Mouse (Mus musculus): ENCODE measurements around the gene Cby3. TPM values are rescaled to one million over a fixed set of nuclear protein-coding genes. Genes with fewer than 3 reads are reported as not detected.
A peak's percentile ranks its signal among the peaks of the same experiment; 100 is the strongest.
"Not testable (repeated sequence)": the region's sequence is repeated elsewhere in the genome, so short reads cannot be mapped to it uniquely, and the experiment has no call there.

The Cby3 gene
- polyA plus RNA-seq, 1 experiment from 2014 or later = 0.27 TPM

DNA sequence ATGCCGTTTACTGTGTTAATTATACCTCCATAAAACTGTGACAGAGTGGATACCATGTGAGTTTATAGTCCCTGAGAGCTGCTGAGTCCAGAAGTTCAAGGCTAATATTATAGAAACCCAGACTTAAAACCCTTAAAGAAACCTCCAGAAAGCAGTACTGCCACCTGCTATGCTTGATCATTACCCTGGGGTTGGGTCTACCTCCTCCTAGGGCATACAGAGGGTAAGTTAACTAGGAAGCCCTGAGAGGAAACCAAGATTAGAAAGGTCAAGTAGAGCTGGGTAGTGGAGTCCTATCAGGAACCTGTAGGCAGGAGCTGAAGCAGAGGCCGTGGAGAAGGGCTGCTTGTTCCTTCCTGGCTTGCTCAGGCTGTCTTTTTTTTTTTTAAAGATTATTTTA is 2.1 kb upstream of the Cby3 start:
- Histone ChIP-seq H3K9me3 (ENCODE audit: control insufficient read depth, low read length) (no peaks in the 10 kb centered on the region), H3K4me1 (replicated peaks; ENCODE audit: control insufficient read depth, insufficient read depth, low read length) (no peaks in the 10 kb centered on the region), H3K27ac (ENCODE audit: low read depth) (no peak overlapping the region), H3K4me3 (ENCODE audit: low read depth, low read length) (no peak overlapping the region), H3K4me2 (ENCODE audit: low read length) (no peak overlapping the region), H3K9ac (ENCODE audit: low read length) (no peak overlapping the region), H3K27me3 (replicated peaks; ENCODE audit: control insufficient read depth, insufficient read depth, low read length) (no peaks in the 10 kb centered on the region), H3K36me3 (ENCODE audit: control insufficient read depth, insufficient read depth, low read length) (no peaks in the 10 kb centered on the region)
- ATAC-seq (replicated peaks; ENCODE audit: low FRiP score, low TSS enrichment, low read depth) = no peak
- WGBS = 70% methylated on average over 2 of the region's 2 CpGs
- DNase-seq (ENCODE audit: low spot score) = no peak

DNA sequence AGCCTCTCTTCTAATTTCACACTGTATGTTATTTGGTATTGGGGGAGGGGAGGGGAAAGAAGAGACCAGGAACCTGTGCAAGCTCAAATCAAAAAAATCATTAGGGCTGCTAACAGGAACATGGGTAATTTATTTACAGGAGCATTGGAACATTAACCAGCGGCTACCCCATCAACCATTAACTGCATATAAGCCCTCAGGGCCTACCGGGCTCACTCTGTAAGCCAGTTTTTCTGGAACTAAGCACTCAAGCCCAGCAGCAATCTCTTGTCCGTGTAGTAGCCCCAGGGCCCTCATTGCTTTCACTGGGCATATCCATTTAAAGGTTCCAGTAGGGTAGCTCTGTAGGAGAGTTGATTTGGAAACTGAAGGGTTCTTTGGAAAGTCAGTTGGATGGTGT is 589 bp downstream of the Cby3 start:
- Histone ChIP-seq H3K4me3 (ENCODE audit: low read depth, low read length) (no peak overlapping the region), H3K4me2 (ENCODE audit: low read length) (no peak overlapping the region), H3K27me3 (replicated peaks; ENCODE audit: control insufficient read depth, insufficient read depth, low read length) (no peaks in the 10 kb centered on the region), H3K4me1 (replicated peaks; ENCODE audit: control insufficient read depth, insufficient read depth, low read length) (no peaks in the 10 kb centered on the region), H3K9me3 (ENCODE audit: control insufficient read depth, low read length) (no peaks in the 10 kb centered on the region), H3K9ac (ENCODE audit: low read length) (no peak overlapping the region), H3K36me3 (ENCODE audit: control insufficient read depth, insufficient read depth, low read length) (no peaks in the 10 kb centered on the region), H3K27ac (ENCODE audit: low read depth) (peak overlapping the region; percentile 13; the same call in 1 of the 2 replicates)
- DNase-seq (ENCODE audit: low spot score) (peak; percentile 49), ATAC-seq (replicated peaks; ENCODE audit: low FRiP score, low TSS enrichment, low read depth) (no peak)
- 54% methylated on average over 3 of the region's 3 CpGs for WGBS

DNA sequence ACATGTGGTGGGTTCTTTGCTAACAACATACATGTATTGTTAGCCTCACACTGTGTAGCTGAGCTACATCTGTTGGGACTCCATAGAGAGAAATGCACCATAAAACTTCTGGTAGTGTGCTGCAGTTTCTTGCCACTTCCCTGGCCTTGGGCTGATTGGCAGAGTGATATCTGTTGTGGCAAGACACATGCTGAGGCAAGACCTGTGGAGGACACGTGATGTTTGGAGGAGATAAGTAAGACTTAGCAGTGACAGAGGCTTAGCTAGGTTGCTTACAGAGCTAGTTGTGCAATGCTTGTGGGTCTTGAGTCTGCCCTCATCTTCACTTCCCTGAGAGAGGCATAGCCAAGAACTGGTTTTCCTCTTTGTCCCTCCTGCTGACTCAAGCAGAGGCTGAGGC is 1.1 kb downstream of the Cby3 start:
- Histone ChIP-seq H3K4me1 (replicated peaks; ENCODE audit: control insufficient read depth, insufficient read depth, low read length) (no peaks in the 10 kb centered on the region), H3K27me3 (replicated peaks; ENCODE audit: control insufficient read depth, insufficient read depth, low read length) (no peaks in the 10 kb centered on the region), H3K27ac (ENCODE audit: low read depth) (peak overlapping the region; percentile 13; the same call in 1 of the 2 replicates), H3K9me3 (ENCODE audit: control insufficient read depth, low read length) (no peaks in the 10 kb centered on the region), H3K9ac (ENCODE audit: low read length) (no peak overlapping the region), H3K36me3 (ENCODE audit: control insufficient read depth, insufficient read depth, low read length) (no peaks in the 10 kb centered on the region), H3K4me3 (ENCODE audit: low read depth, low read length) (no peak overlapping the region), H3K4me2 (ENCODE audit: low read length) (no peak overlapping the region)
- ATAC-seq (replicated peaks; ENCODE audit: low FRiP score, low TSS enrichment, low read depth) (no peak), DNase-seq (ENCODE audit: low spot score) (no peak)
- WGBS = 58% methylated on average over 1 of the region's 1 CpGs

DNA sequence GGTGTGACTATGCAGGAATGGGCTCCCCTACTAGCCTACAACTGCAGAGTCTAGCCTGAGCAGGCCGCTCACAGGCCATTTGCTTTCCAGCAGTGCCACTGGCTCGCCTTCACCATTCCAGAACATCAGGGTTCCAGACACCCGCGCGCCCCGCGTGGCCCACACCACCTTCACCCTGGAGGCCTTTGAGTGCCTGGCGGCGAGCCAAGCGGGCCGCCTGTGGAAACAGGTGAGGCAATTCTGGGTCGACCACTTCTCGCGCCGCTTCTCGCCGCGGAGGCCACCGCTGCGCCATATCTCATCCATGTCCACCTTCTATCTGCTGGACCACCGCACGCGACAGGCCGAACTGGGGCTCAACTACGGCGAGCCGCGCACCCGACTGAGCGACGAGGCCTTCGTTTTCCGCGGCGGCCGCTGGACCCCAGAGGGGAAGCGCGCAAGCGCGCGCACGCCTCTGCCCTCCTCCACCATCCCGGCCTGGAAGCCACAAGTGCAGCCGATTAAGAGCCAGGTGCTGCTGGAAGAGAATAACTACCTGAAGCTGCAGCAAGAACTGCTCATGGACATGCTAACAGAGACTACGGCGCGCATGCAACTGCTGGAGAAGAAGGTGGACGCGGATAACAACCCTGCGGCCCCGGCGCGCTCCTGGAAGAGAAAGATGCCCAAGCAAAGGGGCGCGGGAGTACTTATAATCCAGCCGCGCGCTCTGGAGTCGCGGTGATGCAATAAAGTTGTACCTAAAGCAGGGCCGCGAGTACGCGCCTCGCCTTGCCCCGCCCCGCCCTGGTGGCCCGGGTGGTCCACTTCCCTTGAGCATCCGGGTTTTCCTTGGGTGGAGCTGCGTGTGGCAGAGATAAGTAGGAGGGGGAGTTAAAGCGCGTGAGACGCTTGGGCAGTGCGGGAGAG is 4.9 kb downstream of the Cby3 start:
- Histone ChIP-seq H3K9me3 (ENCODE audit: control insufficient read depth, low read length) (no peaks in the 10 kb centered on the region), H3K36me3 (ENCODE audit: control insufficient read depth, insufficient read depth, low read length) (no peaks in the 10 kb centered on the region), H3K4me1 (replicated peaks; ENCODE audit: control insufficient read depth, insufficient read depth, low read length) (no peaks in the 10 kb centered on the region), H3K27me3 (replicated peaks; ENCODE audit: control insufficient read depth, insufficient read depth, low read length) (no peaks in the 10 kb centered on the region), H3K27ac (ENCODE audit: low read depth) (0 out of 2 replicates have a peak overlapping the region, but pooled peaks have one; percentile 22), H3K9ac (ENCODE audit: low read length) (peak overlapping the region; percentile 52), H3K4me3 (ENCODE audit: low read depth, low read length) (peak overlapping the region; percentile 57), H3K4me2 (ENCODE audit: low read length) (peak overlapping the region; percentile 90)
- 2% methylated on average over 74 of the region's 74 CpGs for WGBS
- peak; percentile 84 for DNase-seq (ENCODE audit: low spot score)
- peak; percentile 57 for ATAC-seq (replicated peaks; ENCODE audit: low FRiP score, low TSS enrichment, low read depth)

DNA sequence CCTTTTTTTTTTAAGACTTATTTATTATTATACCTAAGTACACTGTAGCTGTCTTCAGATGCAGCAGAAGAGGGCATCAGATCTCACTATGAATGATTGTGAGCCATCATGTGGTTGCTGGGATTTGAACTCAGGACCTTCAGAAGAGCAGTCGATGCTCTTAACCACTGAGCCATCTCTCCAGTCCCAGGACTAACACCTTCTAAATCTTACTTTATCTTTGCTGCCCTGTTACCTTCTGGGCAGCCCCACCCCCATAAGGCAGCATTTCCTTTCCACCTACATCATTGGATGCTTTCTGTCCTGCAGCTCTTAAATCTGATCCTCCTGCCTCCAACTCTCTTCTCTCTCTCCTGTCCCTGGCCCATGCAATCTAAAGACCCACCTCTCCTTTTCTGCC is 7.0 kb downstream of the Cby3 start:
- H3K9me3 ChIP-seq (ENCODE audit: control insufficient read depth, low read length); H3K4me3 ChIP-seq (ENCODE audit: low read depth, low read length); ATAC-seq (replicated peaks; ENCODE audit: low FRiP score, low TSS enrichment, low read depth); H3K4me1 ChIP-seq (replicated peaks; ENCODE audit: control insufficient read depth, insufficient read depth, low read length); H3K27me3 ChIP-seq (replicated peaks; ENCODE audit: control insufficient read depth, insufficient read depth, low read length); H3K36me3 ChIP-seq (ENCODE audit: control insufficient read depth, insufficient read depth, low read length); H3K4me2 ChIP-seq (ENCODE audit: low read length); H3K9ac ChIP-seq (ENCODE audit: low read length); DNase-seq (ENCODE audit: low spot score); H3K27ac ChIP-seq (ENCODE audit: low read depth): not testable (repeated sequence)
- 68% methylated on average over 1 of the region's 1 CpGs for WGBS

DNA sequence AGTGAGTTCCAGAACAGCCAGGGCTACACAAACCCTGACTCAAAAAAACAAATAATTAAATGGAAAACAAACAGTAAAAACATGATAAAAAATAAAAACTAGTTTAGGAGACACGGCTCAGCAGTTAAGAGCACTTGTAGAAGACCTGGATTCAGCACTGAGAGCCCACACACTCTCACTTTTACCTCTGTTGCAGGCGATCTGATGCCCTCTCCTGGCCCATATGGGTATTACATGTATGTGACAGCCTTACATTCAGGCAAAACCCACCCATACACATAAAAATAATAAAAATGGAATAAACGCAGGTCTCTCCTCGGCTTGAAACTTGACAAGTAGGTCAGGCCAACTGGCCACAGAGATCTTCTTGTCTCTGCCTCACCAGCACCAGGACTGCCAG is 10.3 kb downstream of the Cby3 start:
- no peak overlapping the region for H3K4me2 ChIP-seq (ENCODE audit: low read length)
- ATAC-seq (replicated peaks; ENCODE audit: low FRiP score, low TSS enrichment, low read depth) (no peak), DNase-seq (ENCODE audit: low spot score) (peak; percentile 85)
- no peaks in the 10 kb centered on the region for H3K27me3 ChIP-seq (replicated peaks; ENCODE audit: control insufficient read depth, insufficient read depth, low read length)
- WGBS = 16% methylated on average over 4 of the region's 4 CpGs
- no peaks in the 10 kb centered on the region for H3K4me1 ChIP-seq (replicated peaks; ENCODE audit: control insufficient read depth, insufficient read depth, low read length)
- H3K4me3 ChIP-seq (ENCODE audit: low read depth, low read length) = no peak overlapping the region
- no peak overlapping the region for H3K27ac ChIP-seq (ENCODE audit: low read depth)
- no peaks in the 10 kb centered on the region for H3K36me3 ChIP-seq (ENCODE audit: control insufficient read depth, insufficient read depth, low read length)
- H3K9ac ChIP-seq (ENCODE audit: low read length) = no peak overlapping the region
- H3K9me3 ChIP-seq (ENCODE audit: control insufficient read depth, low read length) = no peaks in the 10 kb centered on the region

DNA sequence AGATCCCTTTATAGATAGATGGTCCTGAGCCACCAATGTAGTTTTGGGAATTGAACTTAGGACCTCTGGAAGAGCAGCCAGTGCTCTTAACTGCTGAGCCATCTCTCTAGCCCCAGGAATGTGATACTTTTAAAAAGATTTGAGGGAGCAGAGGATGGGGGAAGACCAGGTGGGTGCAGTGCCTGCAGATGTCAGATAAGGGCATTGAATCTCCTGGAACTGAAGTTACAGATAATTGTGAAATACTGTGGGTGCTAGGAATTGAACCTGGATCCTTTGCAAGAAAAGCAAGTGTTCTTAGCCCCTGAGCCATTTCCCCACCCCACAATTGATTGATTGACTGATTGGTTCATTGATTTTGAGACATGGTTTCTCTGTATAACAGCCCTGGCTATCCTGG is 11.1 kb downstream of the Cby3 start:
- Histone ChIP-seq H3K4me3 (ENCODE audit: low read depth, low read length) (no peak overlapping the region), H3K4me1 (replicated peaks; ENCODE audit: control insufficient read depth, insufficient read depth, low read length) (no peaks in the 10 kb centered on the region), H3K27ac (ENCODE audit: low read depth) (no peak overlapping the region), H3K9ac (ENCODE audit: low read length) (no peak overlapping the region), H3K4me2 (ENCODE audit: low read length) (no peak overlapping the region), H3K36me3 (ENCODE audit: control insufficient read depth, insufficient read depth, low read length) (no peaks in the 10 kb centered on the region), H3K9me3 (ENCODE audit: control insufficient read depth, low read length) (no peaks in the 10 kb centered on the region), H3K27me3 (replicated peaks; ENCODE audit: control insufficient read depth, insufficient read depth, low read length) (no peaks in the 10 kb centered on the region)
- ATAC-seq (replicated peaks; ENCODE audit: low FRiP score, low TSS enrichment, low read depth) (no peak), DNase-seq (ENCODE audit: low spot score) (no peak)

DNA sequence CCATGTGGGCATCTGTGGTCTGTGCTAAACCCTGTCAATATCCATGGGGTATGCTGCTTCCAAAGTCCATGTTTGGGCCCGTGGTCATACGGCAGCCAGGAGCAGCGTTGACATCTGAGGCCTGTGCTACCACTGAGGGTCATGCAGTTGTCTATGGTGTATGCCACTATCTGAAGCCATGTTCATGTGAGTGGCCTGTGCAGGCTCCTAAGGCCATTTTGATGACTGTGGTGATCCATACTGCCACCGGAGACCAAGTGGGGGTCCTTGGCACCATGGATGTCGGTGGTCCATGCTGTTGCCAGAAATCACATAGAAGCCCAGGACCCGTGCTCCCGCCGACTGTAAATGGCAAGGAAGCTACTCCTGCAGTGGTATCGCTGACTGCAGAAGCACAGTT is 13.3 kb downstream of the Cby3 start:
- DNase-seq (ENCODE audit: low spot score) (no peak), ATAC-seq (replicated peaks; ENCODE audit: low FRiP score, low TSS enrichment, low read depth) (no peak)
- H3K4me1 ChIP-seq (replicated peaks; ENCODE audit: control insufficient read depth, insufficient read depth, low read length) = peaks cover 4% of the 10 kb centered on the region; the same call in 1 of the 2 replicates
- H3K9me3 ChIP-seq (ENCODE audit: control insufficient read depth, low read length) = no peaks in the 10 kb centered on the region
- H3K4me2 ChIP-seq (ENCODE audit: low read length) = no peak overlapping the region
- no peak overlapping the region for H3K9ac ChIP-seq (ENCODE audit: low read length)
- H3K27ac ChIP-seq (ENCODE audit: low read depth) = no peak overlapping the region
- 89% methylated on average over 9 of the region's 9 CpGs for WGBS
- H3K4me3 ChIP-seq (ENCODE audit: low read depth, low read length) = no peak overlapping the region
- H3K27me3 ChIP-seq (replicated peaks; ENCODE audit: control insufficient read depth, insufficient read depth, low read length) = no peaks in the 10 kb centered on the region
- H3K36me3 ChIP-seq (ENCODE audit: control insufficient read depth, insufficient read depth, low read length) = no peaks in the 10 kb centered on the region
